Mouse (Mus musculus) forebrain, postnatal 0 days (tissue): ENCODE measurements around the gene Trub1. TPM values are rescaled to one million over a fixed set of nuclear protein-coding genes. Genes with fewer than 3 reads are reported as not detected.

Experiments
- ATAC-seq: fragments of 200-750 bp; cut with Nextera tagmentation; 2 replicates; pipeline ENCODE4 v1.8.0; 2017; ENCODE audit warnings: mild to moderate bottlenecking, moderate library complexity
- DNase-seq: peaks from one replicate; pipeline ENCODE4 v3.0.0-alpha.2; 2015
- H3K27ac ChIP-seq: fragments of 300-500 bp; sonication (generic); 2 replicates; pipeline ENCODE4 v1.5.1; 2014; ENCODE audit warnings: low read depth, mild to moderate bottlenecking, antibody characterized with exemption, low read length, moderate library complexity, mixed read lengths
- H3K27me3 ChIP-seq: fragments of 300-500 bp; sonication (generic); 2 replicates; pipeline ENCODE4 v1.6.1; 2014; ENCODE audit warnings: mild to moderate bottlenecking, low read length, mixed read lengths; ENCODE audit not compliant: insufficient read depth
- H3K36me3 ChIP-seq: fragments of 300-500 bp; sonication (generic); 2 replicates; pipeline ENCODE4 v1.6.1; 2014; ENCODE audit warnings: mild to moderate bottlenecking, moderate library complexity; ENCODE audit not compliant: insufficient read depth
- H3K4me1 ChIP-seq: fragments of 300-500 bp; sonication (generic); 2 replicates; pipeline ENCODE4 v1.6.1; 2014; ENCODE audit warnings: antibody characterized with exemption; ENCODE audit not compliant: insufficient read depth
- H3K4me2 ChIP-seq: fragments of 300-500 bp; sonication (generic); 2 replicates; pipeline ENCODE4 v1.6.1; 2014; ENCODE audit warnings: low read depth, mild to moderate bottlenecking, moderate library complexity
- H3K4me3 ChIP-seq: fragments of 300-500 bp; sonication (generic); 2 replicates; pipeline ENCODE4 v1.5.1; 2014; ENCODE audit warnings: low read depth, low read length, mixed read lengths
- H3K9ac ChIP-seq: fragments of 300-500 bp; sonication (generic); 2 replicates; pipeline ENCODE4 v1.6.1; 2014; ENCODE audit warnings: mild to moderate bottlenecking
- H3K9me3 ChIP-seq: fragments of 300-500 bp; sonication (generic); 2 replicates; pipeline ENCODE4 v1.6.1; 2016; ENCODE audit warnings: low read length
- CTCF ChIP-seq: sonication (generic); IDR thresholded peaks from 2 replicates; pipeline ENCODE4 v1.5.1; 2016; ENCODE audit warnings: antibody characterized with exemption, control low read depth, low read depth
- WGBS: fragments of 180-500 bp; shearing (Covaris S2); extraction: QIAGEN DNeasy Blood & Tissue Kit; methylation state at CpG from one replicate; pipeline ENCODE4 v1.1.7; 2014; 5-methylcytosine and 5-hydroxymethylcytosine counted together
- polyA plus RNA-seq: library from polyadenylated mRNA; unstranded; fragments of >200 nt; fragmentation: Nextera tagmentation; extraction: Ambion mirVana; gene quantifications from 2 replicates; pipeline ENCODE4 v1.2.1, GENCODE M21; 2015
- total RNA-seq: library from RNA; depleted of rRNA; stranded (reverse); fragments of >200 nt; gene quantifications from 2 replicates; pipeline ENCODE4 v1.2.3, GENCODE M21; 2014

The Trub1 gene
- total and polyA plus RNA-seq, 2 experiments from 2014 or later, result 21.5 to 27.7 TPM

GRCm38 (mm10) chr19:57505048-57505932 is 52.6 kb downstream of the Trub1 start:
- Histone ChIP-seq H3K9ac (peak overlapping the region; percentile 28; the same call in 1 of the 2 replicates), H3K27ac (0 out of 2 replicates have a peak overlapping the region, but pooled peaks have one; percentile 40), H3K4me2 (no peak overlapping the region; the same call in 1 of the 2 replicates), H3K9me3 (no peaks in the 10 kb centered on the region), H3K4me3 (no peak overlapping the region), H3K27me3 (no peaks in the 10 kb centered on the region), H3K36me3 (no peaks in the 10 kb centered on the region), H3K4me1 (peaks cover 11% of the 10 kb centered on the region; the same call in 1 of the 2 replicates)
- 0 out of 2 replicates have a peak, but pooled peaks have one; percentile 14 for ATAC-seq
- DNase-seq, result peak; percentile 61
- 37% methylated on average over 25 of the region's 25 CpGs for WGBS
- TF ChIP-seq CTCF, result no peak

GRCm38 (mm10) chr19:57506591-57506990 is 53.9 kb downstream of the Trub1 start:
- no peak overlapping the region for H3K9ac ChIP-seq
- ATAC-seq (no peak), DNase-seq (no peak)
- TF ChIP-seq CTCF, result no peak
- H3K27me3 ChIP-seq, result no peaks in the 10 kb centered on the region
- H3K4me1 ChIP-seq, result peaks cover 11% of the 10 kb centered on the region; the same call in 1 of the 2 replicates
- H3K9me3 ChIP-seq, result no peaks in the 10 kb centered on the region
- H3K4me3 ChIP-seq, result no peak overlapping the region
- no peak overlapping the region for H3K27ac ChIP-seq
- WGBS, result 34% methylated on average over 5 of the region's 5 CpGs
- no peaks in the 10 kb centered on the region for H3K36me3 ChIP-seq
- H3K4me2 ChIP-seq, result no peak overlapping the region

GRCm38 (mm10) chr19:57508261-57508788 is 55.6 kb downstream of the Trub1 start:
- H3K36me3 ChIP-seq, result no peaks in the 10 kb centered on the region
- no peaks in the 10 kb centered on the region for H3K27me3 ChIP-seq
- H3K9me3 ChIP-seq, result no peaks in the 10 kb centered on the region
- peaks cover 11% of the 10 kb centered on the region; the same call in 1 of the 2 replicates for H3K4me1 ChIP-seq
- WGBS, result 84% methylated on average over 11 of the region's 11 CpGs
- no peak overlapping the region for H3K4me2 ChIP-seq
- H3K27ac ChIP-seq, result no peak overlapping the region
- DNase-seq (no peak), ATAC-seq (no peak)
- no peak overlapping the region for H3K9ac ChIP-seq
- TF ChIP-seq CTCF, result no peak
- no peak overlapping the region for H3K4me3 ChIP-seq

GRCm38 (mm10) chr19:57509758-57510319 is 57.1 kb downstream of the Trub1 start:
- WGBS, result 71% methylated on average over 14 of the region's 14 CpGs
- H3K27me3 ChIP-seq, result no peaks in the 10 kb centered on the region
- no peak overlapping the region for H3K4me2 ChIP-seq
- no peak overlapping the region for H3K9ac ChIP-seq
- H3K4me1 ChIP-seq, result peaks cover 11% of the 10 kb centered on the region; the same call in 1 of the 2 replicates
- no peaks in the 10 kb centered on the region for H3K9me3 ChIP-seq
- TF ChIP-seq CTCF, result no peak
- H3K27ac ChIP-seq, result no peak overlapping the region; the same call in 1 of the 2 replicates
- H3K36me3 ChIP-seq, result no peaks in the 10 kb centered on the region
- H3K4me3 ChIP-seq, result no peak overlapping the region
- no peak for ATAC-seq
- DNase-seq, result no peak

GRCm38 (mm10) chr19:57510836-57511235 is 58.1 kb downstream of the Trub1 start:
- no peak for TF ChIP-seq CTCF

GRCm38 (mm10) chr19:57513123-57513522 is 60.4 kb downstream of the Trub1 start:
- TF ChIP-seq CTCF, result no peak
- 87% methylated on average over 9 of the region's 9 CpGs for WGBS
- Histone ChIP-seq H3K4me2 (no peak overlapping the region), H3K36me3 (no peaks in the 10 kb centered on the region), H3K4me3 (no peak overlapping the region), H3K27me3 (no peaks in the 10 kb centered on the region), H3K4me1 (no peaks in the 10 kb centered on the region), H3K9ac (no peak overlapping the region), H3K9me3 (no peaks in the 10 kb centered on the region), H3K27ac (no peak overlapping the region)
- no peak for DNase-seq
- ATAC-seq, result no peak

More at GRCm38 (mm10) chr19:57510836-57511235, 58.1 kb downstream of the Trub1 start:
- Histone ChIP-seq H3K36me3 (no peaks in the 10 kb centered on the region), H3K4me3 (no peak overlapping the region), H3K4me2 (no peak overlapping the region), H3K9ac (no peak overlapping the region), H3K4me1 (peaks cover 8% of the 10 kb centered on the region; the same call in 1 of the 2 replicates), H3K9me3 (no peaks in the 10 kb centered on the region), H3K27me3 (no peaks in the 10 kb centered on the region), H3K27ac (no peak overlapping the region)
- DNase-seq, result no peak
- 88% methylated on average over 11 of the region's 11 CpGs for WGBS
- no peak for ATAC-seq
